Mouse (Mus musculus): Measurements from ENCODE around the gene Ikzf4. TPM values are rescaled to one million over a fixed set of nuclear protein-coding genes. Genes with fewer than 3 reads are reported as not detected.

The Ikzf4 gene
- total RNA-seq, 4 experiments from 2014 or later: 0.24 to 0.51 (median 0.34) TPM; not detected in 1

DNA sequence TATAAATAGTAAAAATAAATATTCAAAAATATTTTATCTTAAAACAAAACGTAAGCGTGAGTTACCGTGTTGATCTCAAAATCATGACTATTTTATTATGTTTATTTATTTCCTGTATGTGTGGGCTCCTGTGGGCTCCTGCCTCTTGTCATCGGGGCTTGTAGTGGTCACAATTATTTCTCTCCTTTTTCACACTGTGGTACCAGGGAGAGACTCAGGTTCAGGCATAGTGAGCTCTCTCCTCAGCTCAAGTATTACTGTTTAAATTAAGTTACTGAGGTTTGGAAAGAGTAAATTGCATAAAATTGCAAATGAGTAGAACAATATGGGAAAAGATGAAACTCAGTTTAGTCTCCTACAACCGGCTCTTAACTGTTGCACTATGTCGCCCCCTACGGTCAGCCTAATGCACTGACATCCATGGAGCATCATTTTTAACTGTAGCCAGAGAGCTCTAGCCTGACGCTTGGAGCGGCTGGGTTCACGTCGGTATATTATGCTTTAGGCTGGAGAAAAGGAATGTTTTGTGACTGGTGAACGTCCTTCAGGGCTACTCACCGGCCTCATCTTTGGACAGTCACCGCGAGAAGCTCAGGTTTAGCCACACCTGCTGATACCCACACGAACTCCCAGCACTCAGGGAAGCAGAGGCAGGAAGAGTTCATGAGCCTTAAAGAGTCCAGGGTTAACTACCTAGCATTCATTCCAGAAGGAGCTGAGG is 33.2 kb downstream of the Ikzf4 start:
- peak; percentile 30 to 33 for DNase-seq (ENCODE audit: low spot score in 2 of 2)

- no peak for DNase-seq (ENCODE audit: low spot score in 2 of 2)
Measured at GRCm38 (mm10) chr10:128606483-128606882, 39.3 kb downstream of the Ikzf4 start.

- no peak for DNase-seq (ENCODE audit: low spot score in 2 of 2)
Measured at GRCm38 (mm10) chr10:128602470-128603128, 43.2 kb downstream of the Ikzf4 start.

DNA sequence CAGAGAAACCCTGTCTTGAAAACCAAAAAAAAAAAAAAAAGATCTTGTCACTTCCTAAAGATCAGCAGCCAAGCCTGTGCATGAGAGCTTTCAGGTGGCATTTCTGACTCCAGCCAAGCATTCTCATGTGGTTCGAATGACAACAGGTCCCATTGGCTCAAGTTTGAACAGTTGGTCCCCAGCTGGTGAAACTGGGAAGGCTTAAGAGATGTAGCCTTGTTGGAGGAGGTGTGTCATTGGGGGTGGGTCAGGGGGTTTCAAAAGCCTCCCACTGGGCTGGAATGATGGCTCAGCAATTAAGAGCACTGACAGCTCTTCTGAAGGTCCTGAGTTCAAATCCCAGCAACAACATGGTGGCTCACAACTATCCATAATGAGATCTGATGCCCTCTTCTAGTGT is 44.3 kb downstream of the Ikzf4 start:
- no peak for DNase-seq (ENCODE audit: low spot score in 2 of 2)

DNA sequence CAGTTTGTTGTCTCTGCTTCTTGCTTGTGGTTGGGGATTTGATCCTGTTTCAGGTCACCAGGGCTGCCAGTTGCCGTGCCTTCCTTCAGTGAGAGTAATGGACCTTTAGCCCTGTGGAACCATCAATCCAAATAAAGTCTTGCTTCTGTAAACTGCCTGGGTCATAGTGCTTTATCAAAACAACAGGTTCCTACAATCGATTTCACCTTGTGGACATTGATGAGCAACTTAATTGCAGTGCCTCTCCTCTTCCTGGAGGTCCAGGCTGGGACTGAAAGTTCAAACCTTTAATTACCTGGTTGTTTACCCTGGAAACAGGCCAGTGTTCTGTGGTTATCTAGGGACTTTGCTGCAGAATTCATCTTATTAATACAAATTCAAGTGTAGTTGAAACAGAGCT is 47.3 kb downstream of the Ikzf4 start:
- DNase-seq (ENCODE audit: low spot score in 2 of 2): no peak

DNA sequence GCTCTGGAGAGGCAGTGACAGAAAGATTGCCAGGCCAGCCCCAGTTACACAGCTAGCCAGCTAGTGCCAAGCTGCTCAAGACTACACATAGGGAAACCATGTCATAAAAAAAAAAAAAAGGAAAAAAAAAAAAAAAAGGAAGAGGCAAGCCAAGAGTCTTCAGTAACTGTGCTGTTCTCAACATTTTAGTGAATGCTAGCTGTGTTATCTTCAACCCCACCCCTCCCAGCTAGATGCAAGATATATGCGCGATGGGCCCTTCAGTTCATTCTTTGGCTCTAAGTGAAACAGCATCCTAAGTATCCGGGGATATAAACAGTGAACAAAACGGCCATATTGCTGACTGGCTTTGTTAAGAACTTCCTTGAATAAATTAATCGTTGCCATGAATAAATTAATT is 53.0 kb downstream of the Ikzf4 start:
- DNase-seq (ENCODE audit: low spot score in 2 of 2): no peak

DNA sequence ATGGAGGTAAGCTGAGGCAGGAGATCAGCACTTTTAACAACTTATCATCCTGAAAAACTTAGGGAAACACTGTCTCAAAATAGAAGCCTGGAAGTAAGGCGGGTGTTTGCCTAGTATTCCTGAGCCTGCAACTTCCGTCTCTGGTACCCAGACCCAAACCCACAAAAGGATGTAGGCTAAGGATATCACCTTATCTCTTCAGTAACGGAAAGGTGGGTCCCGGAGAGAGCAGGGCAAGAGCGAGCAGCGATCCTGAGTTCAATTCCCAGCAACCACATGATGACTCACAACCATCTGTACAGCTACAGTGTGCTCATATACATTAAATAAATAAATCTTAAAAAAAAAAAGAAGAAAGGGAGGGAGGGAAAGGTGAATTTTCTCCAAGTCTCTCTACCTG is 54.4 kb downstream of the Ikzf4 start:
- no peak for DNase-seq (ENCODE audit: low spot score in 2 of 2)

DNA sequence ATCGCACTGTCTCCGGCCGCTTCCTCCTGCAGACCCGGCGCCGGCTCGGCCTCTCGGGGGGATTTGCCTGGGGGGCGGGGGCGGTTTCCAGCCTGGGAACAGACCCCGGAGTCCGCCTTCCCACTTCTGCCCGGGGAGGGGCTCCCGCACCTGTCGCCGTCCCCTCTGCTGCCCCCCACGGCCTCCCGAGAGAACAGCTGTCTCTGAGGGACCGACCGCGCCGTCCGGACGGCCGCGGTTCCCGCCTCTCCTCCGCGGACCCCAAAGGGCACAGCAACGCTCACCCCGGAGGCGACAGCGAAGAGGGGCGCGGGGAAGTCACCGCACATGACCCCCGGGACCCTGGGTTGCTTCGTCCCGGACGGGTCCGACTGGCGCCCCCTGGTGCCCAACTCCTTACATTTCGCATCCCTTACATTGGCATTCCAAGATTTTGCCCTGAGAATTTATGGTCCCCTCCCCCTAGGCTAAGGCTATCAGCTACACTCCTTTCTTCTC is 55.5 kb downstream of the Ikzf4 start:
- DNase-seq (ENCODE audit: low spot score in 2 of 2): no peak

- DNase-seq (ENCODE audit: low spot score in 2 of 2): peak in 1 of 2 experiments; percentile 13
Measured at GRCm38 (mm10) chr10:128589464-128590192, 56.2 kb downstream of the Ikzf4 start, which contains the start of gene Erbb3. Gene Erbb3 (minus strand): TSS chr10:128589652.

DNA sequence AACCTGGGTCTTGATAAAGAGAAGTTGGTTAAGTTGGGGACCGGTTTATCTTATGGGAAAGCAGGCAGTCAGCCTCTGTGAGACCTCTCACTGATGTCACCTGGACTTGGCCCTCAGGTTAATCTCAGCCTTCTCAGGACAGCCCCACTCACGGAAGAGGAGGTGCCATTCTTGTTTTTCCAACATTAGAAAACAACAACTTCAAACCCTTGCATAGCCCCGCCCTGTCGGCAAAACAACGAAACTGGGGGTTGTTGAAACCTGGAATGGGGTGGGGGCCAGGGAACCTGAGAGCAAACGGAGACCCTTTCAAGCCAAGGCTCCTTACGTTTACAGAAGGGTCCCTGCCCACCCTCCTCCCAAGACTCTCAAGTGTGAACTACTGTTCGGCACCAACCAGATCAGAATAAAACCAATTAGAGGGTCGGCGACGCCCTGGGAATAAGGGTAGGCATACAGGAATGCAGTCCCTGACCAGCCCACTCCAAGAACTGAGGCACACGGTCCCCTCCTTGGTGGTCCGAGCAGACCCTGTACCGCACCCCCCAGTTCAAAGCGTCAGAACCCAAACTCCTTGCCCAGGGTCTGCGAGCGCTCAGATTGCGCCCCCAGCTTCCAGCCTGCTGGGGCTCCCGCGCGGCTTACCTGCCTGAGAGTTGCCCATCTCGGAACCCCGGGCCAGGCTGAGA is 56.9 kb downstream of the Ikzf4 start:
- no peak for DNase-seq (ENCODE audit: low spot score in 2 of 2)

DNA sequence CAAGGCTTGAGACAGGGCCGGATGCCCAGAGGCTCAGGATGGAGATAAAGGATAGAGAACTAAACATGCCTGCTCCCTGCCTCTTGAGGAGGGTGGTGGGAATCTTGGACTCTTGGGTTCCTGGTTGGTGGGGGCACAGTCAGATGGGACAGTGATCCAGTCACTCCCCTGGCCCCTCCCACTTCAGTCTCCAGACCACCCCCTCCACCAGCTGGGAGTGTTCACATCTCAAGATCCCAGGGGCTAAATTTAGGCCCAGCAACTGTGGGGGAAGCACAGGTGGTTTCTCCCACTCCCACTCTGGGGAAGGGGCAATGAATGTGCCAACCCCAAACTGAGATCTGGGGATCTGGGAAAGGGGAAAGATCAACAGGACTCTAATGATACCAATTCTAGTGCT is 57.7 kb downstream of the Ikzf4 start:
- DNase-seq (ENCODE audit: low spot score in 2 of 2): no peak

- DNase-seq (ENCODE audit: low spot score in 2 of 2): no peak
Measured at GRCm38 (mm10) chr10:128587697-128588096, 58.1 kb downstream of the Ikzf4 start.

DNA sequence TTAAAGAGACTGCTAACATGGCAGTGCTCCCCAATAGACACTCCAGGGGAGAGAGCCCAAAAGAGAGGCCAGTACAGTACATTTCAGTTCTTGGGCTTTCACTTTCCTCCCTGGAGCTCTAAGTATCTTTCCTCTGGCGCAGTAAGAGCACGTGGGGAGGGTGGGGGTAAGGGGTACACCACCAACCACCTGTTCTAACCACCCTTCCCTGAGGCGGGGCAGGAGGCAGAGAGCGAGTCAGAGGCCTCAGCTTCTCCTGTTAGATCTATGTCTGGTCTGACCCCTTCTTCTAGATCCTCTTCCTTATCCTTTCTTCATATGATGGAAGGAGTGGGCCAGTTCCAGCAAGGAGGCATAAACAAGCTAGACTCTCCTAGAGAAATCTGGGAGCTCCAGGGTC is 58.7 kb downstream of the Ikzf4 start:
- DNase-seq (ENCODE audit: low spot score in 2 of 2): no peak

DNA sequence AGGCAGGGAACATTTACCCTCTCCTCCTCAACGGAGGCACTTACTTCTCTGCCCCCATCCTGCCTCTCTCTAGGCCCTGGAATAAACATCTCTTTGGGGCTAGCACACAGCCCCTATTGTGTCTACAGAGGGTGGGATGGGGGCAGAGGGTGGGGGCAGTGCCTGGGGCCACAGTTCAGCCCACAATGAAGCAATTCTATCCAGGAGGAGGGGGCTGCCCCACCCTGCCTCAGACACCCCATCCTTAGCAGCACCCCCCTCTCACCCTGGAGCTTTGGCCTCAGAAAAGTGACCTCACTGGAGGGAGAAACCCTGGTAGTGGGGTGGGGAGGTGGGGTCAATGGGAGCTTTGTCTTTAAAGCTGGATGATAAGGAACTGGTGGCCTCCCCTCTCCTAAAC is 59.2 kb downstream of the Ikzf4 start:
- no peak for DNase-seq (ENCODE audit: low spot score in 2 of 2)

- DNase-seq (ENCODE audit: low spot score in 2 of 2): no peak
Measured at GRCm38 (mm10) chr10:128584386-128584785, 61.4 kb downstream of the Ikzf4 start.

DNA sequence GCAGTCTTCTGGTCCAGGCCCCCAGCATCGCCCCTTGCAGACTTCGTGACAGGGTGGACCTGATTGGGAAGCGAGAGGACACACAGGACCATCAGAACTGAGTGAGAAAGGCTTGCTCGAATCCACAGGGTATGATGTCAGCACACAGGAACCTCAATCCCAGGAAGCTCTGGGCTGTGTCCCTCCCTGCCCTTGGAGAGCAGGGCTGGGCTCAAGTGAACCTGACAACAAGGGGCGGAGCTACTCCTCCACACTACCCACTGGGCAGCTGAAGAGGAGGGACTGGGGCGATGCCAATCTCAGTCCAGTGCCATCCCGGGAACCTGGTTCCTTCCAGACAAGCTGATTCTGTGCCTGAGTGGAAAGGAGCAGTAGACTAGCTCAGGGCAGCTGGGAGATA is 62.1 kb downstream of the Ikzf4 start:
- DNase-seq (ENCODE audit: low spot score in 2 of 2): peak; percentile 40 to 65

Small RNA genes within 50 kb of the gene (microRNA-seq; reads per million reads assigned to microRNA genes)
- gene Mir6917: not detected

Other genes with a start within 250 kb of the Ikzf4 start
- gene Slc39a5, start 244.8 kb downstream of the Ikzf4 start, total RNA-seq (2022): not detected
- gene Nabp2, start 234.5 kb downstream of the Ikzf4 start, total RNA-seq (2022): 10 to 100 TPM; 59.0 to 70.3 (median 63.5) TPM
- 10 to 100 TPM; 13.6 to 14.7 (median 14.1) TPM for gene Rnf41, start 234.3 kb downstream of the Ikzf4 start, total RNA-seq (2022)
- gene Smarcc2, start 186.7 kb downstream of the Ikzf4 start, total RNA-seq (2022): 10 to 100 TPM; 45.6 to 53.3 (median 49.5) TPM
- gene Myl6, start 151.8 kb downstream of the Ikzf4 start, total RNA-seq (2022): 100 to 1,000 TPM; 125 to 188 (median 158) TPM
- gene Myl6b, start 147.3 kb downstream of the Ikzf4 start, total RNA-seq (2022): 10 to 100 TPM in 2 of 4 experiments, 1 to 10 TPM in 2; 8.7 to 11.7 (median 10.0) TPM
- gene Esyt1, start 120.1 kb downstream of the Ikzf4 start, total RNA-seq (2022): 10 to 100 TPM; 10.4 to 13.5 (median 13.4) TPM
- gene Zc3h10, start 98.2 kb downstream of the Ikzf4 start, total RNA-seq (2022): 1 to 10 TPM; 5.7 to 7.5 (median 6.7) TPM
- 1,000 to 10,000 TPM in 2 of 4 experiments, 100 to 1,000 TPM in 2; 907 to 1,327 (median 1,023) TPM for gene Rpl41, start 96.7 kb downstream of the Ikzf4 start, total RNA-seq (2022)
- gene Pa2g4, start 80.0 kb downstream of the Ikzf4 start, total RNA-seq (2022): 10 to 100 TPM; 29.0 to 39.9 (median 33.1) TPM
- 1 to 10 TPM; 2.1 to 2.7 (median 2.2) TPM for gene Erbb3, start 56.3 kb downstream of the Ikzf4 start, total RNA-seq (2022)
- gene Rps26, start 19.2 kb downstream of the Ikzf4 start, total RNA-seq (2022): 100 to 1,000 TPM; 166 to 361 (median 250) TPM
- gene Suox, start 28.1 kb upstream of the Ikzf4 start, total RNA-seq (2022): 10 to 100 TPM; 32.2 to 37.4 (median 33.8) TPM
- gene Rab5b, start 50.3 kb upstream of the Ikzf4 start, total RNA-seq (2022): 100 to 1,000 TPM in 3 of 4 experiments, 10 to 100 TPM in 1; 97.0 to 103 (median 102) TPM
- gene Pmel, start 58.2 kb upstream of the Ikzf4 start, total RNA-seq (2022): under 1 TPM in 1 of 4 experiments, not detected in 3; 0.25 TPM
- gene Cdk2, start 59.0 kb upstream of the Ikzf4 start, total RNA-seq (2022): 1 to 10 TPM; 2.5 to 3.4 (median 2.6) TPM
- 10 to 100 TPM in 1 of 4 experiments, 1 to 10 TPM in 3; 7.5 to 10.0 (median 8.0) TPM for gene Dgka, start 98.9 kb upstream of the Ikzf4 start, total RNA-seq (2022)
- 10 to 100 TPM; 10.2 to 14.0 (median 11.9) TPM for gene Pym1, start 101.9 kb upstream of the Ikzf4 start, total RNA-seq (2022)
- 1 to 10 TPM in 3 of 4 experiments, under 1 TPM in 1; 0.46 to 1.4 (median 1.1) TPM for gene Mmp19, start 144.9 kb upstream of the Ikzf4 start, total RNA-seq (2022)
- 10 to 100 TPM; 23.5 to 27.2 (median 26.1) TPM for gene Dnajc14, start 158.1 kb upstream of the Ikzf4 start, total RNA-seq (2022)
- gene Tmem198b, start 158.4 kb upstream of the Ikzf4 start, total RNA-seq (2022): 1 to 10 TPM; 2.0 to 2.3 (median 2.2) TPM
- 10 to 100 TPM; 20.0 to 29.0 (median 24.0) TPM for gene Sarnp, start 171.3 kb upstream of the Ikzf4 start, total RNA-seq (2022)
- 1 to 10 TPM; 2.1 to 3.8 (median 2.7) TPM for gene Ormdl2, start 175.7 kb upstream of the Ikzf4 start, total RNA-seq (2022)
- 1 to 10 TPM; 2.7 to 8.9 (median 5.9) TPM for gene Gdf11, start 245.7 kb upstream of the Ikzf4 start, total RNA-seq (2022)

Measured in gastrocnemius, adult 8-10 months (tissue).